Mouse (Mus musculus): ENCODE results near the gene Nmbr. TPM values are rescaled to one million over a fixed set of nuclear protein-coding genes. Genes with fewer than 3 reads are reported as not detected.

Nmbr gene
- not detected in 2 replicates for polyA plus RNA-seq (2012; rRNA removed)

DNA sequence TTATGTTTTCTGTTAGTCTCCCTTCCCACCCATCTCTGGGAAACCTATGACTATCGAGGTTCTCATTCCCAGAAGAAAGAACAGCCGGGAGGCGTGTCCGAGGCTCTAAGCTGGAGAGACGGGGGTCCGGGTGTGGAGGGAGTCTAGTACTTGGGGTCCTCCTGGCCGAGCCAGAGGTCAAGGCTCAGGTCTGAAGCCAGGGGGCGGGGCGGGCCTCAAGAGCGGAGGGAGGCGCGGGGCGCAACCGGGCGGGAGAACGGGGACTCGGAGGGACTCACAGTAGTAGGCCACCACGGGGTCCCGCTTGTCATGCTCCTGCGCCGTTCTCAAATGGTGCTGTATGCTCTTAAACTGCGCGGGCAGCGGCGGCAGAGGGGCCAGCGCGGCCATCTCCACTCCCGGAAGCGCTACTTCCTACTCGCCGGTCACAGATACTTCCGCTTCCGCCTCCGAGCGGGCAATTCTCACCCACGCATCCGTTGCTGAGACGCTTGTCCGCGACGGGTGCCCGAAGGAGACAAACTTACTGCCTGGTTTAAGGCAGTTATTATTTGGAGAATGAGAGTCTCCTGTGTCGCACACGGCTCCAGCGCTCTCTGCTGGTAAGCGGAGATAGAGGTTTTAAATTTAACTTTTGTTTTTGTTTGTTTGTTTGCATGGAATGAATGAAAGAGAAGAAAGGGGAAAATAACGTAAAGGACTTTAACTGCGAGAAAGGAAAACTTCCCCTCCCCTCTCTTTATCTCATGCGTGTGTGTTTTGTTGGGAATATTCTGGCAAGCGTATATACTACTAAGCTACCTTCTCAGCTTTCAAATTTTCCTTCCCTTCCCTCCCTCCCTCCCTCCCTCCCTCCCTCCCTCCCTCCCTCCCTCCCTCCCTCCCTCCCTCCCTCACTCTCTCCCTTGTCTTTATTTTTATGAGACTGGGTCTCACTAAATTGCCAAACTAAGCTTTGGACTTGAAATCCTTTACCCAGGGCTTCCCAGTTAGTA, at the start of gene Nmbr, which contains the start of gene Vta1:
TSS of gene Nmbr (plus strand) at position 520 of the 995 bp plus-strand sequence.
TSS of gene Vta1 (minus strand) at position 489 of the 995 bp plus-strand sequence.

DNA sequence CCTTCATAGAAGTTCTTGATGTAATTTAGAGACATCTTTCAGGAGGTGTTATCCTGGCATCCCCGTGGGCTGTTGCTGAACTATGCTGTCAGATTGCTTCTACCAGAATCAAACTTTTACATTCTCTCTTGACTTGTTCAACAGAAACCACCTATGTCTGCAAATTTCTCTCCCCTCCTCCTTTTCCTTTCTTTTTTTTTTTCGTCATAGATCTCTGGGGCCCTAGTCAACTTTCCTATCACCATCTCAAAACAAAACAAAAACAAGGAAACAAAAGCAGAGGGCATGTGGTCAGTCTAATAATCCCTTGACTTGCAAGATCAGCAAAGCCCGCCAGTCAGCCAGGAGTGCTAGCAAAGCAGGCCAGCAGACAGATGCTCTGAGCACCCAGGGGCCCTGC, 12.7 kb downstream of the Nmbr start, which contains the start of gene Gje1:
TSS of gene Gje1 (minus strand) at position 101 of the 400 bp plus-strand sequence.

Other genes starting within 250 kb of the Nmbr start
- gene Adgrg6, start 159.9 kb upstream of the Nmbr start, polyA plus RNA-seq (2012; rRNA removed), result 1.3 and 1.6 TPM in 2 replicates
- 139 TPM in 2 replicates for gene Vta1, start within 50 bp of the Nmbr start, polyA plus RNA-seq (2012; rRNA removed)
- not detected in 2 replicates for gene Gje1, start 12.6 kb downstream of the Nmbr start, polyA plus RNA-seq (2012; rRNA removed)

All from ovary, adult 2 months (tissue).